Mouse (Mus musculus) adrenal gland, adult 2 months (tissue): Measurements from ENCODE around the gene Orm3. TPM values are rescaled to one million over a fixed set of nuclear protein-coding genes. Genes with fewer than 3 reads are reported as not detected.

ENCODE experiments used
- DNase-seq: peaks from one replicate; pipeline ENCODE4 v3.0.0; 2021
- long read RNA-seq: library from polyadenylated mRNA; stranded (forward); transcript quantifications from one replicate; pipeline ENCODE4 v2.0.0, GENCODE M21; 2021
- polyA plus RNA-seq: library from polyadenylated mRNA; depleted of rRNA; stranded (reverse); fragments of >200 nt; gene quantifications from 2 replicates; pipeline ENCODE4 v1.2.3, GENCODE M21; 2012; rRNA removed
- total RNA-seq, 2 experiments: library from RNA; stranded (reverse); gene quantifications; 2 replicates each; pipeline ENCODE4 v1.2.3; 2021

The Orm3 gene
- total RNA-seq, result 10 to 100 TPM; 11.7 to 12.3 TPM
- 1.8 and 2.2 TPM in 2 replicates for polyA plus RNA-seq
- long read RNA-seq, partial matches to known transcripts, result 5 of 10 reads
- long read RNA-seq, other reads (novel, unspliced or antisense), result 5 of 10 reads

DNA sequence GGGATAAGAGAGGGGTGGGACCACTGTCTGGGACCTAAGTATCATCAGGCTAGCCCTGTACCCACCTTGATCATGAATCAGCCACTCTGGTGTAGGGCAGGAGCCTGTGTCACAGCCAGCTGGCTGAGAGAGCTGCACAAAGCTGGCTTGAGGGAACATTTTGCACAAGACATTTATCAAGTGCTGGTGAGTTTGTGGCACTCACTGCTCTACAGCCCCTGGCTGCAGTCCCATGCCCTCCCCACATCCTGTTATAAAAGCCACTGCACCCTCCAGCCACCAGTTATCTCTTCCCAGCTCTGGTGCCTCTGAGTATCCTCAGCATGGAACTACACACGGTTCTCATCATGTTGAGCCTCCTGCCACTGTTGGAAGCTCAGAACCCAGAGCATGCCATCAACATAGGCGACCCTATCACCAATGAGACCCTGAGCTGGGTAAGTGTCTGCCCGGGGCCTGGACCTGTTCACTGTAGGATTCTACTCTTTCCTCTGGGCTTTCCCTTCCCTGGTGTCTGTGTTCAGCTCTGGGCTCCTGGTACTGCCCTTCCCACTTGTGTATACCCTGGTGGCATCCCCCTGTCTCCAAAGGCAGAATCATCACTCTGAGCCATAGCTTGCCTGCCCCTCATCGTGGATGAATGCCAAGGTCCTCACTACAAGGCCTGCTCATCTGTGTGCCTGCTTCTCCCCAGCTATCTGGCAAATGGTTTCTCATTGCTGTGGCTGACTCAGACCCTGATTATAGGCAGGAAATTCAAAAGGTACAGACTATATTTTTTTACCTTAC, at the start of gene Orm3:
Gene Orm3, plus strand, starts transcription at position 286 of the 789 bp plus-strand sequence.
- DNase-seq, result peak; percentile 69

DNA sequence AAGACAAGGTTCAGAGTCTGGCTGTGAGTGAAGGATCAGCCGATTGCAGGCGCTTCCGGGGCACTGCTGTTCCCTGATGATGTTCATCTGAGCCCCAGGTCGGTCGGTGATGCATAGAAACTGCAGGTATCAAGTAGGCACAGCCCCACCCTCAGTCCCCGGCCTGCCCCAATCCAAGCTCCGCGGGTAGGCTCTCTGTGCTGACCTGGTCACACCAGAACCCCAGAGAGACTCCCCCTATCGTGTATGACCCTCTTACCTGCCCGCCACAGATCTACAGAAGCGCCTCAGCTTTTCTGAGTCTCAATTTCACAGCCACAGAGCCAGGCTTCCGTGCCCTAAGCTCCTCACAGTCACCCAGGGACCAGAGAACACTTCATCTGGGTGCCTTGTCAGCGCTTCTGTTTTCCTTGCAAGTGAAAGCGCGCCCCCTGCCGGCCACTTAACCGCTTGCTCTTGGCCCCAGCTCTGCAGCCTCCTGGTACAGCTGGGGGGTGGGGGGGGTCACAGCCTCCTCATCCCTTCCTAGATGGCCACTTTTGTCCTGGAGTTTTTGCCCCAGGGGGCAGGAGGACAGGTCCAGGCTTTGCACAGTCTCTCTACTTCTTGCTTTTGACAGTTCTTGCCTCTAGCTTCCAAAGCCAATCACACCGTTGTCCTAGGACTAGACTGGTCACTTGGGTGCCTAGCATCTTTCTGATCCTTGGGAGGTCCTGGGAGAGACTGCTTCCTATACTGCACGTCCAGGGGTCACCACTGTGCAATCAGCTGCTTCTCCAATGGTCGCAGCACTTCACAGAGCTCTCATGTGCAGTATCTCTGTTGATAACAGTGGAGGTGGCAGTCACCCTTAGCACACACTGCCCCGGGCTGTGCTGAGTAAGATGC, 48.5 kb upstream of the Orm3 start:
- DNase-seq, result peak; percentile 87

GRCm38 (mm10) chr4:63308316-63308715, 47.6 kb upstream of the Orm3 start:
- DNase-seq, result peak; percentile 15

GRCm38 (mm10) chr4:63310247-63310855, 45.6 kb upstream of the Orm3 start:
- peak; percentile 28 for DNase-seq

DNA sequence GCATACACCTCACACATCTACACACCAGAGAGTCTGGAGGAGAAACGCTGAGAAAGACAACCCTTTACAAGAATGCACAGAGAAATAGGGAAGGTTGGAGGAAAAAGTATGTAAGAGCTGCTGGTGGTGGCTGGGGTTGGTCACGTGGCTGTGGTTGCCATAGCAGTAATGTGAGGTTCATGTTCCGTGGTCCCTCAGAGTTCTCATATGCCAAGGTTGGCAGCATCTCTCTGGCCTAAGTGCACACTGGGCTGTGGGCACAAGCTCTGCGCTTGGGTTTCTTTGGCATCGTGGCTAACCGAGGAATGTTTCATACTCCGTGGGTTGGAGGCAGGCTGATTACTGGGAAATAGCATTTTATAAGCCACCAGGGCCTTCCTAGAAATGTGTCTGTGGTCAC, 44.5 kb upstream of the Orm3 start:
- no peak for DNase-seq

DNA sequence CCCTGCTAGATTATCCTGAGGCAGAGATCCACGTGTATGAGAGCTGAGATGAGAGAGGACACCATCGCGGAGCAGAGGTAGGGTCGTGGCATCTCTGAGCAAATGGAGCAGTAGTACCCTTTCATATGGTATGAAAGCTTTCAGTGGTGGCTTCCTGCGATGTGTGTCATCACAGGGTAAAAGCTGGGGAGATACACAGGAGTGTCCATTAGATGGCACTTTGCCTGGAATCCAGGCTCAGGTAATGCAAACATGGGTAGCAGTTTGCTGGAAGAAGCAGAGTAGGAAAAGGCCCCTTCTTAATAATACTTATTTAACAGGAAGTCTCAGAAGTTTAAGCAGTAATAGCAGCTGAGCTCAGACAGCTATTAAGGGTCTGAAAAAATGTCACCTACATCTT, 41.9 kb upstream of the Orm3 start:
- DNase-seq, result no peak

DNA sequence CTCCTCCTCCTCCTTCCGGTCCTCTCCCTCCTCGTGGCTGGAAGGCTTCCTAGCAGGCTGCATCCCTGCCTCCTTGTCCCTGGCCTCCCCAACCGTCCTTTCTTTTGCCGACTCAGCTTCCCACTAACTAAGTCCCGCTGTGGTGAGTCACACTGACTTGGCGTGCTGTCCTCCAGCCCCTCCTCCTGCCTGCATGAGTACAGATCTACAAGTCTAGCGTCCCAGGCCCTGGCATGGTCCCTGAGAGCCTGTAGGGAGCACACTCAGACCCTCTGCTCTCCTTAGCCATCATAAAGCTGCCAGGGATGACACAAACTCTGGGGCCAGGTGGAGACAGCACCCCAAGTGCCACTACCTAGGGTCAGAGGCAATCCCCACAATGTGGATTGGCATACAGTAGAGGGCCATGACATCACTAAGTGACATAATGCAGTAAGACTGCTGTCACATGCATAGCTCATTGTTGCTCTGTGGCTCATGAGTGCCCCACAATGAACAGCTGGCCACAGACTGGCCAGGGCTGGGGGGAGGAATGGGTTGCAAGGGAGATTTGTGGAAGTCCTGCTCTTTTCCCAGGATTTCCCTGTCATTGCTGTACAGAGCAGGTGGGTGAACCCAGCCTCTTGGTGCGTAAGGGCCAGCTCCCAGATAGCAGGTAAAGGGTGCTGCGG, 39.8 kb upstream of the Orm3 start:
- peak; percentile 90 for DNase-seq

DNA sequence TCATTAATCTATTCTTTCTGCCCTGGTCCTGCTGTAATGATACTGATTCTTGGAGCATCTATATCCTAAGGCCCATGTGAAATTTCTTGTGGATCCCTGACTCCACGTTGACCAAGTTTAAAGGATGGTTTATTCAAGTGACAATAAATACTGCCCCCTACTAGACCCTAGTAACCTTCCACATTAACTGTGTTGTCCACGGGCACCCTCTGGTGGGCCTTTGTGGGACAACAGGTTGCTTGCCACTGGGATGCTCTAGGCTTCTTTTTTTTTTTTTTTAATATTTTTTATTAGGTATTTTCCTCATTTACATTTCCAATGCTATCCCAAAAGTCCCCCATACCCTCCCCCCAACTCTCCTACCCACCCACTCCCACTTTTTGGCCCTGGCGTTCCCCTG, 36.4 kb upstream of the Orm3 start:
- DNase-seq, result peak; percentile 63

DNA sequence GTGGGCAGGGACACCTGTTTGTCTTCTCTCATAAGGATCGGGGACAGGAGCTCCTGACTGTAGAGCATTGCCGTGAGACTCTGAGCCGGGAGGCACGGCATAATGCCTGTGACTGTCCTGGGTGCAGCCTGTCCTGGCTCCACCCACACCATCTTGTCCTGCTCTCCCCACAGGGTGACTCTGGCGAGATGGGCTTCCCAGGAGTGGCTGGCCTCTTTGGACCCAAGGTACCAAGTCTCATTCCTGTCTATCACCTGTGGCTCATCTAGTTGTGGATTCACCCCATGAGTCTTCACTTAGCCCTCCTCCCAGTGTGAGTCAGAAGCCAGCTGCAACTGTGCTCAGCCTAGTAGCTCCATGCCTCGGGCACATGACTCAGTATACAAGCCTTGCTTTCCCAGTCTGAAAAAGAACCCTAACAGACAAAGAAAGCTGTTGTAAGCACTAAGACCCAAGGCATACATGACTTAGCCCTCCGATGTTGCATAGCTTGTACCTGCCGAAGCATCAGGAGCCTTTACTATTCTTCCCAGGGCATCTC, 32.6 kb upstream of the Orm3 start:
- peak; percentile 67 for DNase-seq

DNA sequence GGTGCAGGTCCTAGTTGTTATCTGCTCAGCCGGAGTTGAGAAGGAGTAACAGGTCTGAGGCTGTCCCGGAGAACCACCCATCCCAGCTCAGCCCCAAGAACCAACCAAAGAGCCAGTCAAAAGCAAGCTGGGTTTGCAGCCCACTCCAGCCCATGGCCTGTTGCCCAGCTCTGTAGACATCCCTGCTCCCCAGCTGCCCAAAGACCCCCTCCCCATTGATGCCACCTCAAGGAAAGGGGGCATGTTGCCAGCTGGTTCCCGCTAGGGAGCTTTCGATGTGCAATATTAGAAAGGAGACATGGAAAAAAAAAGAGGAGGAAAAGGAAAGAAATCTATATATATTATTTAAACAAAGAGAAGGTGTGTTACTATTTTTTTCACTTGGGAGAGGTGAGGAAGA, 22.6 kb upstream of the Orm3 start:
- DNase-seq, result no peak

- DNase-seq, result no peak
Measured at GRCm38 (mm10) chr4:63338414-63339076, 17.4 kb upstream of the Orm3 start.

DNA sequence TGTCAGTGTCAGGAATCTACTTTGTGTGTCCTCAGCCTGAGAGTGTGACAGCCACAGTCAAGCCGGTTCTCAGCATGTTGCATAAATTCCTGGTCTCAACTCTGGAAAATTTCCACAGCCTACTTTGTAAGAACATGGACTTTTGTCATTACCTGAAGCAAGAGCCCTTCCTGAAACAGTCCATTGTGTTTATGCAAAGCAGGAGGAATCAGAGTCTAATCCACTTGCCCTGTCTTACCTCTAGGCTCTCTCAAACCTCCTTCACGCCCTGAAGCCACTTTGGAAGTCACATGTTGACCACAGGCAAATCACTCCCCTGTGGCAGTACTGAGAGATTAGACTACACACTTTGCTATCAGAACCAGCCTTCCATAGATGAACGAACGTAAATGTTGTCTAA, 13.5 kb upstream of the Orm3 start:
- no peak for DNase-seq

- no peak for DNase-seq
Measured at GRCm38 (mm10) chr4:63343608-63344007, 12.4 kb upstream of the Orm3 start.

DNA sequence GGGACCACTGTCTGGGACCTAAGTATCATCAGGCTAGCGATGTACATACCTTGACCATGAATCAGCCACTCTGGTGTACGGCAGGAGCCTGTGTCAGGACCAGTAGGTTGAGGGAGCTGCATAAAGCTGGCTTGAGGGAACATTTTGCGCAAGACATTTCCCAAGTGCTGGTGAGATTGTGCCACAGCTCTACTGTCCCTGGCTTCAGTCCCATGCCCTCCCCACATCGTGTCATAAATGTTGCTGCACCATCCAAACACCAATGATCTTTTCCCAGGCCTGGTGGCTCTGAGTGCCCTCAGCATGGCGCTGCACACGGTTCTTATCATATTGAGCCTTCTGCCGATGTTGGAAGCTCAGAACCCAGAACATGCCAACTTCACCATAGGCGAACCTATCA, 11.7 kb upstream of the Orm3 start, which contains the start of gene Orm1:
Gene Orm1, plus strand, starts transcription at position 266 of the 400 bp plus-strand sequence.
- peak; percentile 77 for DNase-seq

GRCm38 (mm10) chr4:63345261-63345660, 10.7 kb upstream of the Orm3 start:
- DNase-seq, result no peak

GRCm38 (mm10) chr4:63346659-63347058, 9.3 kb upstream of the Orm3 start:
- no peak for DNase-seq

DNA sequence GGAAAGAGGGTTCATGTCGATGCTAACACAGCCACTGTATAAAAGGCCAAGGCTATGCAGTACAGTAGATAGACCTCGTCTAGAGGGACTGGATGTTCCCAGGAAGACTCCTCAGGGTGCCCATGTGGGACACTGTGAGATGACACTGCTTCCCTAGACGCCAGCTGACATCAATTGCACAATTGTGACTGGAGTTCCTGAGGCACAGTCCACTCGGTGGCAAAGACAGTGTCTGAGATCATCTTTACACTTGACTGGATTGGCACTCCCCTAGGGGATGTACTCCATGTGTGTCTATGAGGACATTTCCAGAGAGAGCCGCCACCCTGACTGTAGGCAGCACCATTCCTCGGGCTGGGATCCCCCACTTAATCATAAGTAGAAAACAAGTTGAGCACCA, 7.4 kb upstream of the Orm3 start:
- no peak for DNase-seq

DNA sequence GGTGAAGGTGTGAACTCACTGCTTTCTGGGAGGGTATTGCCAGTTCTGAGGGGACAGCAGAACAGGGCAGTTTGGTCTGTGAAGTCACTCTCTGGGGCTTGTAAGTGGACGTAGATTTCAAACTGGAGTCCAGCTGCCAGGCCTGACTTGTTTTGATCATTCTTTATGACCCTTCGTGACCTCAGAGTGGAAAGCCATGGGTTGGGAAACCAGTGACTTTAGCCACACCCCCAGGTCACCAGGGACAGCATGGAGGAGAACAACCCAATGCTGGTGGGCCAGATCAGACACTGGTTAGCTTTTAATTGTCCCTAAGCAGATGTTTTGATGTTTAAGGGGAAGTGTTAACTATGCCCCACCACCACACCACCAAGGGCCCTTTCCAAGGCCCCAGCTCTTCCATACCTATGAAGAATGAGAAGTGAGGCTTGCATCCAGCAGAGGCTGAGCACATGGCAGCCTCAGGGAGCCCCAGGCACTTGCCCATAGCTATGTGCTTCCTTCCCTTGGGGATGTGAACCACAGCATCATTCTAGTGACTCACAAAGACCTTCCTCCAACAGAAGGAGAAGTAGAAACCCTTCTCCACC, 1.1 kb downstream of the Orm3 start:
- DNase-seq, result peak; percentile 64

- no peak for DNase-seq
Measured at GRCm38 (mm10) chr4:63359861-63360260, 3.9 kb downstream of the Orm3 start.

DNA sequence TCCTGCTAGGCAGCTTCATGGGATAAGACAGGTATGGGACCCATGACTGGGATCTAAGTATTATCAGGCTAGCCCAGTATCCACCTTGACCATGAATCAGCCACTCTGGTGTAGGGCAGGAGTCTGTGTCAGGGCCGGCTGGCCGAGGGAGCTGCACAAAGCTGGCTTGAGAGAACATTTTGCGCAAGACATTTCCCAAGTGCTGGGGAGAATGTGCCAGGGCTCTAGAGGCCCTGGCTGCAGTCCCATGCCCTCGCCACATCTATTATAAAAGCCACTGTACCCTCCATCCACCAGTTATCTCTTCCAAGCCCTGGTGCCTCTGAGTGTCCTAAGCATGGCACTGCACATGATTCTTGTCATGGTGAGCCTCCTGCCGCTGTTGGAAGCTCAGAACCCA, 6.2 kb downstream of the Orm3 start, which contains the start of gene Orm2:
Gene Orm2, plus strand, starts transcription at position 300 of the 400 bp plus-strand sequence.
- DNase-seq, result peak; percentile 76
